Mouse (Mus musculus) CD8-positive naive resting alpha-beta T cell, adult 2 months (primary cell): Measurements from ENCODE around the gene Cyp11a1.

Experiments used
- DNase-seq, 2 experiments: peaks; one replicate each; pipeline ENCODE4 v3.0.0; 2022; ENCODE audit warnings: low read depth in 2 of 2, low spot score in 2 of 2

Gene Cyp11a1

GRCm38 (mm10) chr9:58040977-58041376 lies 34.8 kb downstream of the Cyp11a1 start:
- DNase-seq: no peak

GRCm38 (mm10) chr9:58042391-58042790 lies 36.2 kb downstream of the Cyp11a1 start:
- no peak for DNase-seq

GRCm38 (mm10) chr9:58043496-58044017 lies 37.3 kb downstream of the Cyp11a1 start:
- no peak for DNase-seq

GRCm38 (mm10) chr9:58044828-58045227 lies 38.6 kb downstream of the Cyp11a1 start:
- no peak for DNase-seq

DNA sequence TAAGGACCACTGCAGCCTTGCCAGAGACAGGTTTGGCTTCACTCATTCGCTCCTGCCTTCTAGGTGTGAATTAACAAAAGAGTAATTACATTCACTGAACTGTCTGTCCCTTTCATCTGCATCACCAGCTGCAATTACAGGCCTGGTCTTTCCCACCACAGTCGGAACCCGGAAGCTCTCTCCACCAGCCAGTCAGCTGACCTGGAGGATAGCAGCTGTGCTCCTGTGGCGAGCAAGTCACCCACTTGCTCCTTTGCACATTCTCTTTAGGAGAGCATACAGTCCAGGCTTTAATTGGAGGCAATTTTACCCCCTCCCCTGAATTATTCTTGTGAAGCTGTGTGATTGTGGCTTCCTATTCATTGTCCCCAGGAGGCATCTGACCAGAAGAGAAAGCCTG lies 39.4 kb downstream of the Cyp11a1 start:
- DNase-seq: no peak

- no peak for DNase-seq
Measured at GRCm38 (mm10) chr9:58047061-58047460, 40.9 kb downstream of the Cyp11a1 start.

DNA sequence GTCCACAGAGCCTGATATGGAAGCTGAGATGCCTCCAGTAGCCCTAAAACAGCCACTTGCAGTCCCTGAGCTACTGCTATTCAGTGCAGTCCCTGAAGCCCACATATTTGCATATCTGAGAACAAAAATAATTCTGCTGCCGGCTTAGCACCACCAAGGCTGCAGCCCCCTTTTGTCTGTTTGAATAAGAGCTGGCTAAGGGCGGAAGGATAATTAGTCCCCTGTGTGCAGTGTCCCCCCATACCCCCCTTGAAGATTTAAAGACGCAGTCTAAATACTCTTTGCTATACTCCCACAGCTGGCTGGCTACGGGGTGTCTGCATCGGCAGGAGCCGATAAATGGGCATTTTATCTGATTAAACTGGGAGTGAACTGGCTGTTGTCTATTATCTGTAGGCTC lies 42.4 kb downstream of the Cyp11a1 start:
- no peak for DNase-seq

DNA sequence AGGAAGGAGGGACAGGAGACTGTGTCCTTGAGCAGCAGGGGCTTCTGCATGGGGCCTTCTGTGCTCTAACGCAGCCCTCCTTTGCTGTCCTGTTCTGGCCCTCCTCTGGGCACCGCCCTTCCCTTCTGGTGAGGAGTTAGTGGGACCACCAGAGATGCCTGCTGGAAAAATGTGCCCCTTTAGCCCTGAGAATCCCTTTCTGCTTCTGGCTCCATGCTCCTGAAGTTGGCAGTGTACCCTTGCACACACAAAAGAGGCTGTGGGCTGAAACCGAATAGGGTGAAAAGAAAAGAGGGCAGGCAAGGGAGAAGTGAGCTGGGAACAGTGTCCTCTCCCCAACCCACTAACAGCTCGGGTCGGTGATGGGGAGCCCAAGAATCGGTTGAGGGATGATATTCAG lies 43.0 kb downstream of the Cyp11a1 start:
- DNase-seq: no peak

- DNase-seq: no peak
Measured at GRCm38 (mm10) chr9:58049861-58050260, 43.6 kb downstream of the Cyp11a1 start.

DNA sequence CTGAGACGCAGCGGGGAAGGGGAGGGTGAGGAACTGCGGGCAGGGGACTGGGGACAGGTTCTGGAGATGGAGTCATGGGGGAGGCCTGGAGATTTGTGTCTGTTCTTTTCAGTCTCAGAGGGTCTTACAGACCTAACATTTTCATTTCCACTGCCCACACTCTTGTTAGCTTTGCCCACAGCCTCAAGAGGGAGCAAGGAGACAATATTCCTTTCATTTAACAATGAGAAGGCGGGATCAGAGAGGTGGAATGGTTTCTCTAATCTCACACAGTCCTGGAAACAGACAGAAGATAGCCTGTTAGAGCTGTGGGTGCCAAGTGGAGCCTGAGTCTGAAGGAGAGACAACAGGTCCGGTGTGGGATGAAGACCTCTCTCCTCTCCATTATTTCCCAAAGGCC lies 45.7 kb downstream of the Cyp11a1 start:
- DNase-seq: no peak

DNA sequence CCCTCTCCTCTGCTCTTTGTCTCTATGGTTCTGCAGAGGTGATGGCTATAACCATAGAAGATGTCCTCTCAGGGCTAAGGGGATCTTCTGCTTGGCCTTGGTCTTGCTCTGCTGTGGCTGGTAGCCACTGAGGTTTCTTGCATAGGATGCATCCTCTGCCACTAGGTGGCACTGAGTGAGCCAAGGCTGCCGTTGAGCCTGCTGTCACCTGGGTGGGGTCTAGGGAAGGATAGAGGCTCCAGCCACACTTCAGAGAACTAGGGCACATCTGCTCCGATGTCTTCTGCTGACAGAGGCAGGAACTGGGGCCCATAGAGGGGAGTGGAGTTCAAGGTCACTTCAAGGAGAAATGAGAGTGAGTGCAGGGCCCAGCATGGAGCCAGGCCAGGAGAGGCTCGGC lies 46.9 kb downstream of the Cyp11a1 start:
- peak; percentile 29 to 44 for DNase-seq

DNA sequence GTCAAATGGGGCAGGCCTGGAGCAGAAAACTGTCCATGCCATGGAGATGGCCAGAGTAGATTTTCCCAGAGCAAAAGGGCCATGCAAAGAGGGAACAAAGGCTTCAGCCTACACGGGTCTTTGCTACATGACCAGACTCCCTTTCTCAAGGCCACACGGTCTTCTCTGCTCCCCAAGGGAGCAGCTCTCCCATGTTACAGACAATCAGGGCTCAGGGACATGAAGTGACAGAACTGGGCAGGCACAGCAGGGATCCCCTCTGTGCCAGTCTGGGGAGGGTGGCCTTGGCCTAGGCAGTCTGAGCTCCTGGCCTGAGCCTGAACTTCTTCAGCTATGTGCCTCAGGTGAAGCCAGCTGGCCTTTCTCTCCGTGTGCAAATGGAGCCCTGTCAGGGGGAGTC lies 47.3 kb downstream of the Cyp11a1 start:
- no peak for DNase-seq

- no peak for DNase-seq
Measured at GRCm38 (mm10) chr9:58054032-58054431, 47.8 kb downstream of the Cyp11a1 start.

GRCm38 (mm10) chr9:58055666-58056065 lies 49.5 kb downstream of the Cyp11a1 start:
- no peak for DNase-seq

GRCm38 (mm10) chr9:58059920-58060319 lies 53.7 kb downstream of the Cyp11a1 start:
- DNase-seq: no peak

GRCm38 (mm10) chr9:58060677-58061667 lies 54.8 kb downstream of the Cyp11a1 start:
- peak in 1 of 2 experiments; percentile 11 for DNase-seq

GRCm38 (mm10) chr9:58063531-58063930 lies 57.3 kb downstream of the Cyp11a1 start, which contains the start of gene Stra6:
TSS of gene Stra6 (plus strand) at chr9:58063788.
- no peak for DNase-seq

DNA sequence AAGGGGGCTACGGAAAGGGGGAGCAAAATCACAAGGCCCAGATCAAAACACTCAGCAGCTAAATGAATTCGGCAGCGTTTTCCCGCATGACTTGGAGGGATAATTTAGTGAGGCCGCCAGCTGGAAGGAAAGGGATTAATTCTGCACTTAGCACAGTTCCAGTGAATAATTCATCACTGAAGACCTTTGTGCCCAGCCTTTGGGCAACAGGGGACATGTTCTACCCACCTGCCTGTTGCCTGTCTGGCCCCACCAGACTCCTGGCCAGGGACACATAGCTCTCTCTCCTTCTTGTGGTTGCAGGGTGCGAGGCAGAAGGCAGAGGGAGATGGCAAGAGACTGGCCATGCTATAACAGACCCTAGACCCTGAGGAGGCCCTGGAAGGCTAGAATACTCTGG lies 59.3 kb downstream of the Cyp11a1 start:
- no peak for DNase-seq

DNA sequence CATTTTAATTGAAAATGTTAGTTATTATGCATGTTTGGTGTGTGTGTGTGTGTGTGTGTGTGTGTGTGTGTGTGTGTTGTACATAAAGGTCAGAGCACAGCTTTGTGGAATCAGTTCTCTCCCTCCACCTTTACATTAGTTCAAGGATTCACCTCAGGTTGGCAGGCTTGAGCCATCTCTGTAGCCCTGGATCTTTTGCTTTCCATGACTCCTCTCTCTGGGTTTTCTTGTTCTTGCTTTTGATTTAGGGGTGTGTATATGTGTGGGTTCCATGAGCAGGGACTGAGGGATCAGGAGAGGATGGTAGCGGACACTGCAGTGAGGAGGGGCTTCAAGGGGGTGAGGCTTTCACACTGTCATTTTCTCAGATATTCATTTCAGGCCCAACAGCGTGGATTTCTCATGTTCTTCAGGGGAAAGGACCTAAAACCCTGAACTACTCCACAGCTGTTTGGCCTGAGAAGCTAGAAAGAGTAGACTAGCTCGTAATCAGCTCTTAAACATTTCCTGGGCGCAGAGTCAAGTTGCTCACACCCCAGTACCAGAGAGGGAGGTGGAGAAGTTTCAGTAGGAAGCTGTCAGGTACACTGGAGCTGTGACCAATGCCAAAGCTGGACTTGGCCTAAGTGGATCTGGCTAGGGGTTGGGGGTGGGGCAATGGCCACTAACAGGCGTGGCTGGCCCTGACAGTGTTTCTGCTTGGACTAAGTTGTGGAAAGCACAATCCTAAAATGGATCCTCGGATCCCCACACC lies 59.9 kb downstream of the Cyp11a1 start:
- no peak for DNase-seq

- DNase-seq: no peak
Measured at GRCm38 (mm10) chr9:58066731-58067095, 60.5 kb downstream of the Cyp11a1 start.

DNA sequence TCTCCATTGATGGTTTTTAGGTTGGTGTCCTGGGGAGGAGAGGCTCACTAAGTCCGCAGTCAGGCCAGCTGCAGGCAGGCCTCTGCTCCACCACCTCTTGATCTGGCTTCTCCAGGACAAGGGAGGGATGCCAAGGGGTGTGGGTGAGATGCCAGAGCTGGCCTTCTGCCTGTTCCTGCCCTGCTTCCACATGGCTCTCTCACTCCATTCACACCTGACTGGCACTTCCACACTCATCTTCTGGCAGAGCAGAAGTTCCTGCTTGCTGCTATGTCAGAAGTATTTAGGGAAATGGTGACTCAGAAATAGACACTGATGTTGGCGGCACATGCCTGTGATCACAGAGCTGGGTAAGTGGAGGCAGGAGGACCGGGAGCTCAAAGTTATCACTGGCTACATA lies 61.3 kb downstream of the Cyp11a1 start:
- no peak for DNase-seq

GRCm38 (mm10) chr9:58074561-58074960 lies 68.3 kb downstream of the Cyp11a1 start:
- no peak for DNase-seq
